Mouse (Mus musculus) E14TG2a.4 (cell line): ENCODE data around the gene Acap1.

Experiments used
- CTCF ChIP-seq: conservative IDR thresholded peaks from 2 replicates; pipeline ENCODE4 v1.5.1; 2014; ENCODE audit warnings: low read length
- NANOG ChIP-seq: IDR thresholded peaks from 2 replicates; pipeline ENCODE4 v1.6.1; 2014; ENCODE audit warnings: borderline replicate concordance, low read length, mixed read lengths
- POU5F1 ChIP-seq: IDR thresholded peaks from 2 replicates; pipeline ENCODE4 v1.6.1; 2014; ENCODE audit warnings: low read length, borderline replicate concordance

- TF ChIP-seq CTCF (no peak), POU5F1 (no peak), NANOG (no peak)
Measured at GRCm38 (mm10) chr11:69883527-69884151, 11.7 kb downstream of the Acap1 start.
